Mouse (Mus musculus) heart, embryonic 13.5 days (tissue): Measurements from ENCODE around the gene Efcc1. TPM values are rescaled to one million over a fixed set of nuclear protein-coding genes. Genes with fewer than 3 reads are reported as not detected.

Experiments
- ATAC-seq: fragments of 200-750 bp; cut with Nextera tagmentation; 2 replicates; pipeline ENCODE4 v1.8.0; 2017; ENCODE audit warnings: moderate TSS enrichment; ENCODE audit not compliant: insufficient number of reproducible peaks, low FRiP score, low TSS enrichment; ENCODE audit errors: extremely low read depth
- H3K27ac ChIP-seq: fragments of 300-500 bp; sonication (generic); replicated peaks from 2 replicates; pipeline ENCODE4 v1.5.1; 2015; ENCODE audit warnings: moderate library complexity, mild to moderate bottlenecking, inconsistent platforms
- H3K27me3 ChIP-seq: fragments of 300-500 bp; sonication (generic); replicated peaks from 2 replicates; pipeline ENCODE4 v1.6.1; 2015; ENCODE audit warnings: mild to moderate bottlenecking, inconsistent platforms
- H3K36me3 ChIP-seq: fragments of 300-500 bp; sonication (generic); 2 replicates; pipeline ENCODE4 v1.6.1; 2015; ENCODE audit warnings: mild to moderate bottlenecking, inconsistent platforms
- H3K4me1 ChIP-seq: fragments of 300-500 bp; sonication (generic); 2 replicates; pipeline ENCODE4 v1.6.1; 2015; ENCODE audit warnings: inconsistent platforms
- H3K4me2 ChIP-seq: fragments of 300-500 bp; sonication (generic); 2 replicates; pipeline ENCODE4 v1.6.1; 2015; ENCODE audit warnings: inconsistent platforms, mild to moderate bottlenecking, moderate library complexity
- H3K4me3 ChIP-seq: fragments of 300-500 bp; sonication (generic); 2 replicates; pipeline ENCODE4 v1.5.1; 2015; ENCODE audit warnings: moderate library complexity, mild to moderate bottlenecking, inconsistent platforms
- H3K9ac ChIP-seq: fragments of 300-500 bp; sonication (generic); 2 replicates; pipeline ENCODE4 v1.6.1; 2015; ENCODE audit warnings: inconsistent platforms, mild to moderate bottlenecking, moderate library complexity
- H3K9me3 ChIP-seq: fragments of 300-500 bp; sonication (generic); 2 replicates; pipeline ENCODE4 v1.6.1; 2016; ENCODE audit warnings: inconsistent platforms
- WGBS: fragments of 180-500 bp; shearing (Covaris S2); methylation state at CpG from one replicate; pipeline ENCODE4 v1.1.7; 2015; ENCODE audit warnings: mixed read lengths; 5-methylcytosine and 5-hydroxymethylcytosine counted together
- polyA plus RNA-seq: library from polyadenylated mRNA; unstranded; fragments of >200 nt; fragmentation: Nextera tagmentation; extraction: Ambion mirVana; gene quantifications from 2 replicates; pipeline ENCODE4 v1.2.1, GENCODE M21; 2015

Gene Efcc1
- polyA plus RNA-seq, 1 experiment from 2014 or later = 0.52 TPM

DNA sequence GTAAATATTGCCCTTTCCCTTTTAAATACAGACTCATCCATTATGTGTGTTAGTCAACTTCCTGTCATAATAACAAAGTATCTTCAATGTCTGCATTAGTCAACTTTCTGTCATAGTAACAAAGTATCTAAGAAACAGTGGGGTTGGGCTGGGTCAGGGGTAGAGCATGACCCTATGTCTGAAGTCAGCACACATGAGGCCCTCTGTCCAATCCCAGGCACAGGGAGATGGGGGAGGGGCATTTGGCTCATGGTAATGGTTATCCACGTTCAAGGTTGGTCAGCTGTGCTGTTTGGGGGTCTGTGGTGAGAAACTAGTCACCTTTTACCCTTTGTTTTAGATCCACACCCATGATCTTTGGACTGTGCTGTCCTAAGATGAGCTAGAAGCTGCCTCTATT lies 14.6 kb downstream of the Efcc1 start:
- Histone ChIP-seq H3K4me2 (no peak overlapping the region), H3K9ac (no peak overlapping the region), H3K4me3 (no peak overlapping the region), H3K9me3 (no peaks in the 10 kb centered on the region), H3K27me3 (peaks cover under 1% of the 10 kb centered on the region; the same call in 1 of the 2 replicates), H3K36me3 (no peaks in the 10 kb centered on the region), H3K4me1 (peaks cover 21% of the 10 kb centered on the region), H3K27ac (no peak overlapping the region)
- ATAC-seq = no peak
- WGBS = 48% methylated on average over 1 of the region's 1 CpGs

DNA sequence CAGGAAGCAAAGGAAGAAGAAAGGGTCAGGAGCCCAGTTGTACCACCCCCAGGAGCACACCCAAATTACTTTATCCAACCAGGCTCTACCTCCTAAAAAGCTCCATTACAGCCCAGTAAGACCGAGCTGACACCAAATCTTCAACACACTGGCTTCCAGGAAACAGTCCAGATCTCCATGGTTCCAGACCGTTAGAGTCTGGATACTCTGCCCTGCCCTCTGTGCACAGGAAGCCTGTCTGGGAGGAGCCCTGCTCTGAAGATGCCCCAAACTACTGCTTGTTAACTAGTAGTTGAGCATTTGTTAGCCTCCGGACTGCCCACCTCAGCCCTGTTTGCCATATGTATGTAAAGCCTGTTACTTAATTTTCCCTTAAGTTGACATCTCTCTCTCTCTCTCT lies 15.4 kb downstream of the Efcc1 start:
- WGBS = 61% methylated on average over 3 of the region's 3 CpGs
- Histone ChIP-seq H3K4me1 (peaks cover 14% of the 10 kb centered on the region), H3K27me3 (peaks cover 8% of the 10 kb centered on the region), H3K4me3 (no peak overlapping the region), H3K4me2 (no peak overlapping the region), H3K9me3 (no peaks in the 10 kb centered on the region), H3K36me3 (no peaks in the 10 kb centered on the region), H3K27ac (0 out of 2 replicates have a peak overlapping the region, but pooled peaks have one; percentile 12), H3K9ac (no peak overlapping the region)
- no peak for ATAC-seq

DNA sequence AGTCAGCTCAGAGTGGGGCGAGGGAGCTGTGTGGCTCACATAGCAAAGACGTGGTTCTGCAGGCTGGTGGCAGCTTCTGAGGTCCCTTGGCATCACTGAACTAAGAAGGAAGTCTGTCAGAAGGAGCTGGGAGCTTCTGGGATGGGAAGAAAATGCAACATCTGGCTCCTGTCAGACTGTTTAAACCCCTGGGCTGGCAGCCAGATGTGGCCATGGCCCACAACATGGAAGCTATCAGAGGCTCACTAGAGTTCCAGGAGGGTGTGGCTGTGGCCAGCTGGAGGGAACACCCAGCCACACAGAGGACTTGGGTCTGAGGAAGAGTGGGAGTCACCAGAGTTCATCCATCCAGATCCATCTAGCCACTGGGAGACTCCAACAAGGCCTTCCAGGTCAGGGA lies 16.2 kb downstream of the Efcc1 start:
- Histone ChIP-seq H3K27me3 (peaks cover 12% of the 10 kb centered on the region), H3K9ac (no peak overlapping the region), H3K4me2 (no peak overlapping the region), H3K36me3 (no peaks in the 10 kb centered on the region), H3K4me1 (peaks cover 14% of the 10 kb centered on the region), H3K9me3 (no peaks in the 10 kb centered on the region), H3K4me3 (no peak overlapping the region), H3K27ac (no peak overlapping the region)
- WGBS = 54% methylated on average over 2 of the region's 2 CpGs
- no peak for ATAC-seq

DNA sequence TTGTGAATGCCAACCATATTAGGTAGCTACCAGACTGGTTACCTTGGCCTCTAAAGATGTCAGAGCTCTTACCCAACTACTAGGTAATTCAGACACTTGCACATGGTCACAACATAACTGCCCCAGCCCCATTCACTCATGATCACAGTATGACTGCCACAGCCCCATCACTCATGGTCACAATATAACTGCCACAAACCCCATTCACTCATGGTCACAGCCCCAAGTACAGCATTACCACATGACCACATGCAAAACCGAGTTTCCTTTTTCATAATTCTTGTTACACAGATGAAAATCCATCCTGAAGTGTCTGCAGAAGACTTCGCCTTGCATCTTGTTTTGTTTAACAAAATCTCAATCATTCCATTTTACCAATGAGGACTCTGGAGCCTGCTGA lies 17.4 kb downstream of the Efcc1 start:
- Histone ChIP-seq H3K27ac (0 out of 2 replicates have a peak overlapping the region, but pooled peaks have one; percentile 8), H3K9me3 (no peaks in the 10 kb centered on the region), H3K27me3 (peaks cover 12% of the 10 kb centered on the region), H3K36me3 (no peaks in the 10 kb centered on the region), H3K4me2 (no peak overlapping the region), H3K4me3 (no peak overlapping the region), H3K9ac (no peak overlapping the region), H3K4me1 (peaks cover 14% of the 10 kb centered on the region)
- ATAC-seq = no peak
- 78% methylated on average over 2 of the region's 2 CpGs for WGBS

- 62% methylated on average over 6 of the region's 6 CpGs for WGBS
- no peak overlapping the region for H3K9ac ChIP-seq
- peaks cover 14% of the 10 kb centered on the region for H3K4me1 ChIP-seq
- no peak overlapping the region for H3K4me3 ChIP-seq
- no peak for ATAC-seq
- H3K27me3 ChIP-seq = peaks cover 12% of the 10 kb centered on the region
- no peak overlapping the region for H3K4me2 ChIP-seq
- no peaks in the 10 kb centered on the region for H3K9me3 ChIP-seq
- H3K36me3 ChIP-seq = no peaks in the 10 kb centered on the region
- H3K27ac ChIP-seq = no peak overlapping the region
Observed at GRCm38 (mm10) chr6:87748531-87748930, 17.9 kb downstream of the Efcc1 start.

GRCm38 (mm10) chr6:87750184-87750910 lies 19.7 kb downstream of the Efcc1 start:
- H3K4me1 ChIP-seq = peaks cover 14% of the 10 kb centered on the region
- no peak overlapping the region for H3K9ac ChIP-seq
- H3K27ac ChIP-seq = no peak overlapping the region
- WGBS = 66% methylated on average over 8 of the region's 8 CpGs
- no peak for ATAC-seq
- no peak overlapping the region for H3K4me3 ChIP-seq
- H3K36me3 ChIP-seq = no peaks in the 10 kb centered on the region
- H3K9me3 ChIP-seq = no peaks in the 10 kb centered on the region
- H3K4me2 ChIP-seq = no peak overlapping the region
- peaks cover 12% of the 10 kb centered on the region for H3K27me3 ChIP-seq

DNA sequence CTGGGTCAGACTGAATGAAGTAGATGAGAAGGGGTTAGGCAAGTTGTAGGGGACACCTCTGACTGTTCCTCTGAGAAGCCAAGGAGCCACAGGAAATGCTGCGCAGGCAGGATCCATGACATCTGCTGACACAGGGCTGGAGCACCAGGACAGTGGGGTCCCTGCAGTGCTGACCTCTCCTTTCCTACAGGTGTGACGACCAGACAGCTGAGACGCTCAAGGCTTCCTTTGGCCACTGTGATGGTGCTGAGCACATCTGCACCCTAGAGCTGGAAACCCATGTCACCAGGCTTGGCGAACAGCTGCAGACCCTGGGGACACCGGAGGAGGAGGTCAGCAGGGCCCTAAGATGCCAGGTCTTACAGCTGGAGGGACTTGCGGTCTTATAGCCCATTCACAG lies 20.9 kb downstream of the Efcc1 start:
- Histone ChIP-seq H3K4me2 (no peak overlapping the region), H3K27ac (no peak overlapping the region), H3K27me3 (peaks cover 12% of the 10 kb centered on the region), H3K36me3 (no peaks in the 10 kb centered on the region), H3K9me3 (no peaks in the 10 kb centered on the region), H3K9ac (no peak overlapping the region), H3K4me1 (peaks cover 13% of the 10 kb centered on the region), H3K4me3 (no peak overlapping the region)
- ATAC-seq = no peak
- 78% methylated on average over 6 of the region's 6 CpGs for WGBS

- no peak overlapping the region for H3K4me2 ChIP-seq
- no peak overlapping the region for H3K27ac ChIP-seq
- H3K27me3 ChIP-seq = peaks cover 18% of the 10 kb centered on the region
- no peaks in the 10 kb centered on the region for H3K9me3 ChIP-seq
- ATAC-seq = no peak
- no peaks in the 10 kb centered on the region for H3K36me3 ChIP-seq
- H3K4me1 ChIP-seq = no peaks in the 10 kb centered on the region
- no peak overlapping the region for H3K9ac ChIP-seq
- WGBS = 74% methylated on average over 4 of the region's 4 CpGs
- no peak overlapping the region for H3K4me3 ChIP-seq
Observed at GRCm38 (mm10) chr6:87755196-87755595, 24.5 kb downstream of the Efcc1 start.

DNA sequence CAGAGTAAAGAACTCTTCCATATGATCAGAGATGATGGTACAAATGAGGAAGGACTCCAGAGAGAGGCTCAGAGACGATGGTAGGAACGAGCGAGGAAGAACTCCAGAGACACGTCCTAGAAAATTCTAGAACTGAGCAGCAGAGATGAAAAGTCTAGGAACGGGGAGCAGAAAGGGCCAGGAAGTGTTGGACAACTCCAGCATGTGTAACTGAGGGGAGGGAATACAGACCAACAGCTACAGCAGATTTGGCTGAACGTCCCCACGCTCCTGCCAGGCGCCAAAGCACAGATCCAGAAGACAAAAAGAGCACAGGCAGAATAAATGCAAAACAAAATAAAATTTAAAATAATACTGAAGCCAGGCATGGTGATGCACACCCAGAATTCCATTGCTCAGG lies 26.2 kb downstream of the Efcc1 start:
- Histone ChIP-seq H3K4me2 (no peak overlapping the region), H3K4me1 (no peaks in the 10 kb centered on the region), H3K36me3 (no peaks in the 10 kb centered on the region), H3K4me3 (no peak overlapping the region), H3K27me3 (peaks cover 5% of the 10 kb centered on the region; the same call in 1 of the 2 replicates), H3K9ac (no peak overlapping the region), H3K9me3 (no peaks in the 10 kb centered on the region), H3K27ac (no peak overlapping the region)
- ATAC-seq = no peak
- WGBS = 85% methylated on average over 8 of the region's 8 CpGs

GRCm38 (mm10) chr6:87759404-87759803 lies 28.7 kb downstream of the Efcc1 start:
- H3K4me2 ChIP-seq = no peak overlapping the region
- WGBS = 65% methylated on average over 3 of the region's 3 CpGs
- no peak overlapping the region for H3K27ac ChIP-seq
- no peak for ATAC-seq
- peaks cover 5% of the 10 kb centered on the region; the same call in 1 of the 2 replicates for H3K27me3 ChIP-seq
- H3K36me3 ChIP-seq = no peaks in the 10 kb centered on the region
- H3K9me3 ChIP-seq = no peaks in the 10 kb centered on the region
- H3K4me1 ChIP-seq = no peaks in the 10 kb centered on the region
- no peak overlapping the region for H3K4me3 ChIP-seq
- H3K9ac ChIP-seq = no peak overlapping the region

- peaks cover 5% of the 10 kb centered on the region; the same call in 1 of the 2 replicates for H3K27me3 ChIP-seq
- WGBS = 48% methylated on average over 3 of the region's 3 CpGs
- no peak overlapping the region for H3K4me2 ChIP-seq
- no peak overlapping the region for H3K27ac ChIP-seq
- ATAC-seq = no peak
- no peaks in the 10 kb centered on the region for H3K9me3 ChIP-seq
- H3K36me3 ChIP-seq = no peaks in the 10 kb centered on the region
- no peak overlapping the region for H3K9ac ChIP-seq
- H3K4me1 ChIP-seq = no peaks in the 10 kb centered on the region
- H3K4me3 ChIP-seq = no peak overlapping the region
Observed at GRCm38 (mm10) chr6:87759850-87760249, 29.2 kb downstream of the Efcc1 start.

- Histone ChIP-seq H3K9me3 (no peaks in the 10 kb centered on the region), H3K27ac (no peak overlapping the region), H3K36me3 (no peaks in the 10 kb centered on the region), H3K4me2 (no peak overlapping the region), H3K4me3 (no peak overlapping the region), H3K4me1 (no peaks in the 10 kb centered on the region), H3K27me3 (peaks cover 5% of the 10 kb centered on the region; the same call in 1 of the 2 replicates), H3K9ac (no peak overlapping the region)
- no peak for ATAC-seq
- WGBS = 78% methylated on average over 5 of the region's 5 CpGs
Observed at GRCm38 (mm10) chr6:87762161-87762560, 31.5 kb downstream of the Efcc1 start.
